Mouse (Mus musculus) urinary bladder, postnatal 14 days (tissue): ENCODE results near the gene Ubtfl1.
"Not testable (repeated sequence)": the region's sequence is repeated elsewhere in the genome, so short reads cannot be mapped to it uniquely, and the experiment has no call there.

Experiments used
- DNase-seq: peaks from one replicate; pipeline ENCODE4 v3.0.0; 2021; ENCODE audit warnings: low spot score

The Ubtfl1 gene

DNA sequence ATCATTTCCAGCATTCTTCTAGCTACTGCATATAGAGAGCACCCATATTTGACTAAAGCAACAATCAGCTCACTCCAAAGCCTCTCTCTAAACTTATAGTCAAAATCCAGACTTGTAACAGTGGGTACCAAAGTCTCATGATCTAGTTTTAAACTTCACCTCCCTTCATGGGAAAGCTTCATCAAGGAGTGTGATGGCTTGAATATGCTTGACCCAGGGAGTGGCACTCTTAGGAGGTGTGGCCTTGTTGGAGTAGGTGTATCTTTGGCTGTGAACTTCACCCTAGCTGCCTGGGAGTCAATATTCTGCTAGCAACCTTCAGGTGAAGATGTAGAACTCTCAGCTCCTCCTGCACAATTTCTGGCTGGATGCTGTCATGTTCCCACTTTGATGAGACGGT is at the start of gene Ubtfl1:
TSS of gene Ubtfl1 (plus strand) at position 301 of the 400 bp plus-strand sequence.
- no peak for DNase-seq

DNA sequence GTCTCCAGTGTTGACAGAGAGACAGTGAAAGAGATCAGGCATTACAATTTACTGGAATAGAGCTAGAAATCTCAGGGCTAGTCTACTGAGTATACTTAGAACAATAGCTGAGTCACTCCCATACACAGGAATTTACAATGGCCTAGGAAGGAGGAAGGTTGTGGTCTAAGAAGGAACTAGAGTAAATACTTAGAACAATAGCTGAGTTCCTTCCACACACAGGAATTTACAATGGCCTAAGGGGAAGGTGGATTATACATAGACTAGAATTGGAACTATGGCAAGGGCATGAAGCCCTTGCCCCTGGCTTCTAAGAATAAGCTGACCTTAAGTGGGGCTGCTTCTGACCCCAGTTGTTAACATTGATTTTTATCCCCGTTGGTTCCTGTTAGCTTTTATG is 31.2 kb upstream of the Ubtfl1 start:
- DNase-seq = not testable (repeated sequence)

DNA sequence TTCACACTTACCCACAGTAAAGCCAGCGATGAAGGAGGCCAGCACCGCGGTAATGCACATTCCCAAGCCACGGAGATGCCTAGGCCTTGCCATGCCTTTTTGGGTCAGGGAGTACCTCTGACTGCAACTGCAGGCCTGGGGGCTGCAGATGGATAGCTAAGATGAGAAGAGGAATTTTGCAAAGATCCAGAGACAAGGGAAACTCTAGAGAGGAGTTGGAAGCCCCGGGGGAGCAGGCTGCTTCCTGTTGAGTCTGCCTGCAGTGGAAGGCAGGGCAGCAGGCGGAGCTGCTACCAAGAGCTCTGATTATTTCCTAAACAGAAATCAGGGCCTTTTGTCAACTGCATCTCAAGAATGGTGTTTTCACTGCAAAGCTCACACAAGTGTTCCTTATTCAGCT is 18.4 kb upstream of the Ubtfl1 start:
- DNase-seq = no peak

DNA sequence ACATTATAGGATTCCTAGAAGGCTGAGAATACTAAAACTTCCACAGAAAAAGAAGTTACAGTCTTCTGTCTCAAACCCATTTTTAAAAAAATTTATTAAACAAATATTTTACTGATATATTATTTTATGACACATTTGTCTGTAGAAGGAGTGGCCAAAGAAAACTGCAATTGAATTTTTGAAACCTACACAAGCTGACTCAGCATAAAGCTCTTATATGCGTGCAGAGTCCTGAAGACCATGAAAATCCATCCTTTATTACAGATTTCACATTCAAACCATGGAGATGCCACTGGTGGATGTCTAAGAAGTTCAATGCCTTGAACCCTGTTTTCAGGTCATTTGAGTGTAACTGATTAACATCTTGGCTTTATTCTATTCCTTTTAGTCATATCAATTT is 4.6 kb upstream of the Ubtfl1 start:
- no peak for DNase-seq

DNA sequence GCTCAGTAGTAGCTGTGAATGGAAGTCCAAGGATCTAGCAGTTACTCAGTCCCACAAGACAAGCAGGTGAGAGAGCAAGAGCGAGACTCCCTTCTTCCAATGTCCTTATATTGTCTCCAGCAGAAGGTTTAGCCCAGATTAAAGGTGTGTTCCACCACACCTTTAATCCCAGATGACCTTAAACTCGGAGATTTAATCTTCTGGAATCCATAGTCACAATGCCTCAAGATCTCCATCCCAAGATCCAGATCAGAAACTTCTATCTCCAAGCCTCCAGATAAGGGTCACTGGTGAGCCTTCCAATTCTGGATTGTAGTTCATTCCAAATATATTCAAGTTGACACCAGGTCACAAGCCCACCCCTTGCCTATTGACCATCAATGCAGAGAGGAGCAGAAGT is 1.3 kb upstream of the Ubtfl1 start, which contains the start of gene Naalad2:
TSS of gene Naalad2 (minus strand) at position 101 of the 400 bp plus-strand sequence.
- not testable (repeated sequence) for DNase-seq

DNA sequence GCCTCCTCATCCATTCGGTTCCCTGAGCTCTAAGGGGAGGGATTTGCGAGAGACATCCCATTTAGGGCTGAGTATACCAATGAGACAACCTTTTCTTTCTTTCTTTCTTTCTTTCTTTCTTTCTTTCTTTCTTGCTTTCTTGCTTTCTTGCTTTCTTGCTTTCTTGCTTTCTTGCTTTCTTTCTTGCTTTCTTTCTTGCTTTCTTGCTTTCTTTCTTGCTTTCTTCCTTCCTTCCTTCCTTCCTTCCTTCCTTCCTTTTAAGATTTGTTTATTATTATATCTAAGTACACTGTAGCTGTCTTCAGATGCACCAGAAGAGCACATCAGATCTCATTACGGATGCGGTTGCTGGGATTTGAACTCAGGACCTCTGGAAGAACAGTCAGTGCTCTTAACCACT is 8.2 kb downstream of the Ubtfl1 start:
- DNase-seq = not testable (repeated sequence)

DNA sequence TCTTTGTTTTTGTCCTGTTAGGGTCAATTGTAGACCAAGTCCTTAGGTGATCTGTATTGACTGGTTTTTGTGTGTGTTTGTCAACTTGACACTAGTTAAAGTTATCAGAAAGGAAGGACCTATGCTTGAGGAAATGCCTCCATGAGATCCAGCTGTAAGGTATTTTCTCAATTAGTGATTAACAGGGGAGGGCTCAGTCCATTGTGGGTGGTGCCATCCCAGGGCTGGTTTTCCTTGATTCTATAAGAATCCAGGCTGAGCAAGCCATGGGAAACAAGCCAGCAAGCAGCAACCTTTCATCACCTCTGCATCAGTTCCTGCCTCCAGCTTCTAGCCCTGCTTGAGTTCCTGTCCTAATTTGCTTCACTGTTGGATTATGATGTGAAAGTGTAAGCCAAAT is 26.1 kb downstream of the Ubtfl1 start, which contains the start of gene Mbd3l2:
TSS of gene Mbd3l2 (plus strand) at position 301 of the 400 bp plus-strand sequence.
- no peak for DNase-seq

DNA sequence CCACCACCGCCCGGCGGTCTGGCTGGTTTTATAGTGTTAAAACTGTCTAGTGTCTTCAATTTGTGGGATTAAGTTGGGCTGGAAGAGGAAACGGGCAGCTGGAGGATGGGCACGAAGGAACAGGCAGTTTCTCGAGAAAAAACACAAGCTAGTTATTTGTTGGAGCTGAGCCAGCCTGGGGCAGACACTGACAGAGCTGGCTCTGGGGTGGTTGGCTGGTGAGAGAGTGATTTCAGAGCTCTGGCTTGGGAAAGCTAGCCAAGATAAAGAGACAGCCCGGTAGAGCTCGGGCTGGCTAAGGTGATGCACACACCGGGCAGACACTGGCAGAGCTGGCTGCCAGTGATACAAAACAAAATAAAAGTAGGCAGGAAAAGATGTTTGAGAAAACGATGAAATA is 27.5 kb downstream of the Ubtfl1 start:
- DNase-seq = no peak

DNA sequence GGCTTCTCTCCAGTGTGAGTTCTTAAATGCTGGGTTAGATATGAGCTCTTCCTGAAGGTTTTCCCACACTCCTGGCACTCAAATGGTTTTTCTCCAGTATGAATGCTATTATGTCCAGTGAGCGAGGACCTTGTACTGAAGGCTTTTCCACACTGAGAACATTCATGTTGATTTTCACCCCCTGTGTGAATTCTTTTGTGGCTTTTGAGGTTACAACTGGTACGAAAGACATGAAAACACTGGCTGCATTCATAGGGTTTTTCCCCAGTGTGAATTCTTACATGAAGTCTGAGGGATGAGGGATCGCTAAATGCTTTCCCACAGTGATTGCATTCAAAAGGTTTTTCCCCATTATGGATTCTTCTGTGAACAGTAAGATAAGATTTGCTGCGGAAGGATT is 52.3 kb downstream of the Ubtfl1 start:
- DNase-seq = no peak
